Mouse (Mus musculus): Measurements from ENCODE around the gene Gaa. TPM values are rescaled to one million over a fixed set of nuclear protein-coding genes. Genes with fewer than 3 reads are reported as not detected.

Gene Gaa
- polyA plus RNA-seq, 1 experiment from 2014 or later: 30.8 TPM

GRCm38 (mm10) chr11:119297996-119298395 is 30.3 kb downstream of the Gaa start:
- ATAC-seq (ENCODE audit: low read depth): no peak
- H3K4me3 ChIP-seq (ENCODE audit: low read depth, low read length): 0 out of 2 replicates have a peak overlapping the region, but pooled peaks have one; percentile 92
- H3K4me2 ChIP-seq (ENCODE audit: low read depth, low read length): peak overlapping the region; percentile 83
- H3K27ac ChIP-seq (ENCODE audit: low read length): no peak overlapping the region
- peaks cover 14% of the 10 kb centered on the region for H3K4me1 ChIP-seq (ENCODE audit: control insufficient read depth, low read depth, low read length)
- H3K36me3 ChIP-seq (ENCODE audit: control insufficient read depth, insufficient read depth): peaks cover 40% of the 10 kb centered on the region
- no peaks in the 10 kb centered on the region for H3K9me3 ChIP-seq (replicated peaks; ENCODE audit: control insufficient read depth, low read length)
- no peak overlapping the region for H3K9ac ChIP-seq (ENCODE audit: low read depth, low read length)
- no peaks in the 10 kb centered on the region for H3K27me3 ChIP-seq (ENCODE audit: control insufficient read depth, insufficient read depth, low read depth, low read length)
- 36% methylated on average over 6 of the region's 6 CpGs for WGBS (ENCODE audit: insufficient replicate concordance)

- H3K9ac ChIP-seq (ENCODE audit: low read depth, low read length): peak overlapping the region; percentile 95
- H3K9me3 ChIP-seq (replicated peaks; ENCODE audit: control insufficient read depth, low read length): no peaks in the 10 kb centered on the region
- no peaks in the 10 kb centered on the region; the same call in 1 of the 2 replicates for H3K27me3 ChIP-seq (ENCODE audit: control insufficient read depth, insufficient read depth, low read depth, low read length)
- WGBS (ENCODE audit: insufficient replicate concordance): 3% methylated on average over 7 of the region's 7 CpGs
- H3K4me2 ChIP-seq (ENCODE audit: low read depth, low read length): peak overlapping the region; percentile 83
- no peak for ATAC-seq (ENCODE audit: low read depth)
- H3K36me3 ChIP-seq (ENCODE audit: control insufficient read depth, insufficient read depth): peaks cover 31% of the 10 kb centered on the region
- H3K4me3 ChIP-seq (ENCODE audit: low read depth, low read length): peak overlapping the region; percentile 92
- H3K27ac ChIP-seq (ENCODE audit: low read length): no peak overlapping the region; the same call in 1 of the 2 replicates
- H3K4me1 ChIP-seq (ENCODE audit: control insufficient read depth, low read depth, low read length): peaks cover 14% of the 10 kb centered on the region
These were observed 31.2 kb downstream of the Gaa start for GRCm38 (mm10) chr11:119298917-119299316.

- WGBS (ENCODE audit: insufficient replicate concordance): under 1% methylated on average over 89 of the region's 89 CpGs
- Histone ChIP-seq H3K36me3 (ENCODE audit: control insufficient read depth, insufficient read depth) (peaks cover 24% of the 10 kb centered on the region), H3K4me3 (ENCODE audit: low read depth, low read length) (peak within 1 kb of the TSS; percentile 92), H3K4me1 (ENCODE audit: control insufficient read depth, low read depth, low read length) (peaks cover 14% of the 10 kb centered on the region), H3K27ac (ENCODE audit: low read length) (peak within 1 kb of the TSS; percentile 77), H3K4me2 (ENCODE audit: low read depth, low read length) (peak within 1 kb of the TSS; percentile 96), H3K27me3 (ENCODE audit: control insufficient read depth, insufficient read depth, low read depth, low read length) (no peaks in the 10 kb centered on the region; the same call in 1 of the 2 replicates), H3K9me3 (replicated peaks; ENCODE audit: control insufficient read depth, low read length) (no peaks in the 10 kb centered on the region), H3K9ac (ENCODE audit: low read depth, low read length) (peak within 1 kb of the TSS; percentile 95)
- peak; percentile 96 for ATAC-seq (ENCODE audit: low read depth)
These were observed 31.9 kb downstream of the Gaa start, which contains the start of gene Eif4a3 for GRCm38 (mm10) chr11:119299391-119300245. Eif4a3 (minus strand) TSS chr11:119300089.

- Histone ChIP-seq H3K4me2 (ENCODE audit: low read depth, low read length) (peak overlapping the region; percentile 96), H3K4me3 (ENCODE audit: low read depth, low read length) (peak overlapping the region; percentile 92), H3K9ac (ENCODE audit: low read depth, low read length) (peak overlapping the region; percentile 95), H3K9me3 (replicated peaks; ENCODE audit: control insufficient read depth, low read length) (no peaks in the 10 kb centered on the region), H3K36me3 (ENCODE audit: control insufficient read depth, insufficient read depth) (peaks cover 16% of the 10 kb centered on the region), H3K4me1 (ENCODE audit: control insufficient read depth, low read depth, low read length) (peaks cover 14% of the 10 kb centered on the region), H3K27ac (ENCODE audit: low read length) (peak overlapping the region; percentile 77), H3K27me3 (ENCODE audit: control insufficient read depth, insufficient read depth, low read depth, low read length) (no peaks in the 10 kb centered on the region; the same call in 1 of the 2 replicates)
- peak; percentile 68; the same call in 1 of the 2 replicates for ATAC-seq (ENCODE audit: low read depth)
- 2% methylated on average over 31 of the region's 31 CpGs for WGBS (ENCODE audit: insufficient replicate concordance)
These were observed 32.7 kb downstream of the Gaa start for GRCm38 (mm10) chr11:119300246-119300935.

- H3K36me3 ChIP-seq (ENCODE audit: control insufficient read depth, insufficient read depth): peaks cover 10% of the 10 kb centered on the region
- no peaks in the 10 kb centered on the region; the same call in 1 of the 2 replicates for H3K27me3 ChIP-seq (ENCODE audit: control insufficient read depth, insufficient read depth, low read depth, low read length)
- H3K27ac ChIP-seq (ENCODE audit: low read length): no peak overlapping the region
- H3K9me3 ChIP-seq (replicated peaks; ENCODE audit: control insufficient read depth, low read length): no peaks in the 10 kb centered on the region
- H3K4me1 ChIP-seq (ENCODE audit: control insufficient read depth, low read depth, low read length): peaks cover 14% of the 10 kb centered on the region
- no peak for ATAC-seq (ENCODE audit: low read depth)
- peak overlapping the region; percentile 92 for H3K4me3 ChIP-seq (ENCODE audit: low read depth, low read length)
- peak overlapping the region; percentile 96 for H3K4me2 ChIP-seq (ENCODE audit: low read depth, low read length)
- H3K9ac ChIP-seq (ENCODE audit: low read depth, low read length): no peak overlapping the region
- WGBS (ENCODE audit: insufficient replicate concordance): 14% methylated on average over 2 of the region's 2 CpGs
These were observed 33.3 kb downstream of the Gaa start for GRCm38 (mm10) chr11:119300986-119301385.

GRCm38 (mm10) chr11:119304904-119305712 is 37.4 kb downstream of the Gaa start:
- Histone ChIP-seq H3K9ac (ENCODE audit: low read depth, low read length) (no peak overlapping the region), H3K36me3 (ENCODE audit: control insufficient read depth, insufficient read depth) (no peaks in the 10 kb centered on the region), H3K27me3 (ENCODE audit: control insufficient read depth, insufficient read depth, low read depth, low read length) (peaks cover 3% of the 10 kb centered on the region; the same call in 1 of the 2 replicates), H3K9me3 (replicated peaks; ENCODE audit: control insufficient read depth, low read length) (no peaks in the 10 kb centered on the region), H3K4me3 (ENCODE audit: low read depth, low read length) (no peak overlapping the region), H3K27ac (ENCODE audit: low read length) (no peak overlapping the region), H3K4me1 (ENCODE audit: control insufficient read depth, low read depth, low read length) (peaks cover 4% of the 10 kb centered on the region), H3K4me2 (ENCODE audit: low read depth, low read length) (no peak overlapping the region)
- no peak for ATAC-seq (ENCODE audit: low read depth)
- 44% methylated on average over 16 of the region's 16 CpGs for WGBS (ENCODE audit: insufficient replicate concordance)

GRCm38 (mm10) chr11:119306762-119307657 is 39.3 kb downstream of the Gaa start:
- H3K36me3 ChIP-seq (ENCODE audit: control insufficient read depth, insufficient read depth): no peaks in the 10 kb centered on the region
- H3K4me1 ChIP-seq (ENCODE audit: control insufficient read depth, low read depth, low read length): no peaks in the 10 kb centered on the region
- H3K4me3 ChIP-seq (ENCODE audit: low read depth, low read length): no peak overlapping the region
- no peak overlapping the region for H3K4me2 ChIP-seq (ENCODE audit: low read depth, low read length)
- no peak overlapping the region for H3K27ac ChIP-seq (ENCODE audit: low read length)
- ATAC-seq (ENCODE audit: low read depth): no peak
- H3K27me3 ChIP-seq (ENCODE audit: control insufficient read depth, insufficient read depth, low read depth, low read length): peaks cover 7% of the 10 kb centered on the region; the same call in 1 of the 2 replicates
- H3K9me3 ChIP-seq (replicated peaks; ENCODE audit: control insufficient read depth, low read length): no peaks in the 10 kb centered on the region
- 45% methylated on average over 13 of the region's 13 CpGs for WGBS (ENCODE audit: insufficient replicate concordance)
- no peak overlapping the region for H3K9ac ChIP-seq (ENCODE audit: low read depth, low read length)

- H3K36me3 ChIP-seq (ENCODE audit: control insufficient read depth, insufficient read depth): no peaks in the 10 kb centered on the region
- H3K27me3 ChIP-seq (ENCODE audit: control insufficient read depth, insufficient read depth, low read depth, low read length): peaks cover 7% of the 10 kb centered on the region; the same call in 1 of the 2 replicates
- H3K27ac ChIP-seq (ENCODE audit: low read length): no peak within 1 kb of the TSS
- ATAC-seq (ENCODE audit: low read depth): no peak
- H3K9ac ChIP-seq (ENCODE audit: low read depth, low read length): no peak within 1 kb of the TSS
- WGBS (ENCODE audit: insufficient replicate concordance): 38% methylated on average over 1 of the region's 1 CpGs
- no peak within 1 kb of the TSS for H3K4me3 ChIP-seq (ENCODE audit: low read depth, low read length)
- no peaks in the 10 kb centered on the region for H3K4me1 ChIP-seq (ENCODE audit: control insufficient read depth, low read depth, low read length)
- no peak within 1 kb of the TSS for H3K4me2 ChIP-seq (ENCODE audit: low read depth, low read length)
- no peaks in the 10 kb centered on the region for H3K9me3 ChIP-seq (replicated peaks; ENCODE audit: control insufficient read depth, low read length)
These were observed 39.9 kb downstream of the Gaa start, which contains the start of gene Card14 for GRCm38 (mm10) chr11:119307658-119307867. Card14 (plus strand) TSS chr11:119307768.

All from liver, embryonic 16.5 days (tissue).